Mouse (Mus musculus): ENCODE results near the gene Ppox. TPM values are rescaled to one million over a fixed set of nuclear protein-coding genes. Genes with fewer than 3 reads are reported as not detected.

Gene Ppox
- polyA plus RNA-seq, 1 experiment = 9.0 TPM

GRCm38 (mm10) chr1:171279012-171279705 is 1.8 kb downstream of the Ppox start:
- Histone ChIP-seq H3K79me2 (ENCODE audit: control insufficient read depth, insufficient read depth) (no peaks in the 10 kb centered on the region), H3K36me3 (ENCODE audit: control insufficient read depth, insufficient read depth) (peaks cover 41% of the 10 kb centered on the region), H3K27me3 (ENCODE audit: control insufficient read depth, insufficient read depth, insufficient read length) (no peaks in the 10 kb centered on the region), H3ac (ENCODE audit: control insufficient read depth, insufficient read length, low read depth) (no peak overlapping the region), H3K4me3 (ENCODE audit: insufficient read depth, poor library complexity, severe bottlenecking) (no peak overlapping the region), H3K79me3 (ENCODE audit: low read depth) (no peaks in the 10 kb centered on the region)
- TF ChIP-seq MAX (IDR thresholded peaks at IDR 0.05) (no peak), MYOD1 (IDR thresholded peaks at IDR 0.05; ENCODE audit: control insufficient read depth, insufficient read length, low read depth) (no peak), FOSL1 (IDR thresholded peaks at IDR 0.05; ENCODE audit: insufficient read depth, low read length, poor library complexity, severe bottlenecking) (no peak), CTCF (IDR thresholded peaks at IDR 0.05; ENCODE audit: control insufficient read depth, insufficient read depth, insufficient read length) (no peak), MYOG (IDR thresholded peaks at IDR 0.05; ENCODE audit: control insufficient read depth, extremely low read depth, insufficient read length) (no peak), CEBPB (IDR thresholded peaks at IDR 0.05; ENCODE audit: low read depth) (no peak), USF1 (IDR thresholded peaks at IDR 0.05; ENCODE audit: low read depth) (no peak)

GRCm38 (mm10) chr1:171278436-171278835 is 2.5 kb downstream of the Ppox start:
- Histone ChIP-seq H3K79me3 (ENCODE audit: low read depth) (no peaks in the 10 kb centered on the region), H3K4me3 (ENCODE audit: insufficient read depth, poor library complexity, severe bottlenecking) (no peak overlapping the region), H3K79me2 (ENCODE audit: control insufficient read depth, insufficient read depth) (no peaks in the 10 kb centered on the region), H3K36me3 (ENCODE audit: control insufficient read depth, insufficient read depth) (peaks cover 41% of the 10 kb centered on the region), H3K27me3 (ENCODE audit: control insufficient read depth, insufficient read depth, insufficient read length) (no peaks in the 10 kb centered on the region), H3ac (ENCODE audit: control insufficient read depth, insufficient read length, low read depth) (no peak overlapping the region)
- TF ChIP-seq CEBPB (IDR thresholded peaks at IDR 0.05; ENCODE audit: low read depth) (no peak), USF1 (IDR thresholded peaks at IDR 0.05; ENCODE audit: low read depth) (no peak), MYOG (IDR thresholded peaks at IDR 0.05; ENCODE audit: control insufficient read depth, extremely low read depth, insufficient read length) (no peak), MAX (IDR thresholded peaks at IDR 0.05) (no peak), CTCF (IDR thresholded peaks at IDR 0.05; ENCODE audit: control insufficient read depth, insufficient read depth, insufficient read length) (no peak), MYOD1 (IDR thresholded peaks at IDR 0.05; ENCODE audit: control insufficient read depth, insufficient read length, low read depth) (no peak), FOSL1 (IDR thresholded peaks at IDR 0.05; ENCODE audit: insufficient read depth, low read length, poor library complexity, severe bottlenecking) (no peak)

- Histone ChIP-seq H3K4me3 (ENCODE audit: insufficient read depth, poor library complexity, severe bottlenecking) (no peak overlapping the region), H3K27me3 (ENCODE audit: control insufficient read depth, insufficient read depth, insufficient read length) (no peaks in the 10 kb centered on the region), H3K79me2 (ENCODE audit: control insufficient read depth, insufficient read depth) (no peaks in the 10 kb centered on the region), H3K36me3 (ENCODE audit: control insufficient read depth, insufficient read depth) (peaks cover 34% of the 10 kb centered on the region), H3ac (ENCODE audit: control insufficient read depth, insufficient read length, low read depth) (no peak overlapping the region), H3K79me3 (ENCODE audit: low read depth) (no peaks in the 10 kb centered on the region)
- TF ChIP-seq MAX (IDR thresholded peaks at IDR 0.05) (no peak), CEBPB (IDR thresholded peaks at IDR 0.05; ENCODE audit: low read depth) (no peak), FOSL1 (IDR thresholded peaks at IDR 0.05; ENCODE audit: insufficient read depth, low read length, poor library complexity, severe bottlenecking) (no peak), MYOG (IDR thresholded peaks at IDR 0.05; ENCODE audit: control insufficient read depth, extremely low read depth, insufficient read length) (no peak), CTCF (IDR thresholded peaks at IDR 0.05; ENCODE audit: control insufficient read depth, insufficient read depth, insufficient read length) (no peak), USF1 (IDR thresholded peaks at IDR 0.05; ENCODE audit: low read depth) (no peak), MYOD1 (IDR thresholded peaks at IDR 0.05; ENCODE audit: control insufficient read depth, insufficient read length, low read depth) (no peak)
Measured at GRCm38 (mm10) chr1:171277736-171278135, 3.2 kb downstream of the Ppox start.

GRCm38 (mm10) chr1:171276110-171276748 is 4.8 kb downstream of the Ppox start:
- no peak overlapping the region for H3ac ChIP-seq (ENCODE audit: control insufficient read depth, insufficient read length, low read depth)
- H3K79me2 ChIP-seq (ENCODE audit: control insufficient read depth, insufficient read depth) = peaks cover 3% of the 10 kb centered on the region
- no peaks in the 10 kb centered on the region for H3K79me3 ChIP-seq (ENCODE audit: low read depth)
- no peaks in the 10 kb centered on the region for H3K27me3 ChIP-seq (ENCODE audit: control insufficient read depth, insufficient read depth, insufficient read length)
- no peak for TF ChIP-seq MYOG (IDR thresholded peaks at IDR 0.05; ENCODE audit: control insufficient read depth, extremely low read depth, insufficient read length)
- H3K4me3 ChIP-seq (ENCODE audit: insufficient read depth, poor library complexity, severe bottlenecking) = no peak overlapping the region
- H3K36me3 ChIP-seq (ENCODE audit: control insufficient read depth, insufficient read depth) = peaks cover 33% of the 10 kb centered on the region

DNA sequence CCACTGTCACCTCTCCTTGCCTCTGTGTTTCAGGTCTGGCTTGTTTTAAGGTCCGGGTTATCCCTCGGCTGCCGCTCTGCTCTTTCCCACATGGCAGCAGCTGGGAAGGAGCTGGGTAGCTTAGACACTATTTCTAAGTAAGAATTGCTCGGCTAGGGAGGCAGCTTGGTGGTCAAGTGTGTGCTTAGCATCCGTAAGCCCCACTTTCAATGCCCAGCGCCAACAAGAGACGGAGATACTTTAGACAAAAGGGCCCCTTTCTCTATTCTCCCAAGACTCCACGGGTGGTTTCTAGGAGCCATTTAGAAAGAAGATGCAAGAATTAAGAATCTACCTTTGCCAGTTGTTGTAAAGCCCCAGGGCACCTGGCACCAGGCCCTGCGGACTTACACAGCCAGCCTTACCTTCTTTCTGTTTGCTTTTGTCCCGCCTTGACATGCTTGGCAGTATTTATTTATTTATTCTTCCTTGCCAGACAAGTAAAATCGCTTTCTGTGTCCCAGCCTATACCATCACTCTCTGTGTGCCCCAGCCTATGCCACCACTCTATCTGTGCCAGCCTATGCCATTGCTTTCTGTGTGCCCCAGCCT is 5.7 kb downstream of the Ppox start:
- H3K4me3 ChIP-seq (ENCODE audit: insufficient read depth, poor library complexity, severe bottlenecking) = no peak overlapping the region
- peaks cover 13% of the 10 kb centered on the region for H3K79me2 ChIP-seq (ENCODE audit: control insufficient read depth, insufficient read depth)
- no peaks in the 10 kb centered on the region for H3K27me3 ChIP-seq (ENCODE audit: control insufficient read depth, insufficient read depth, insufficient read length)
- peaks cover 33% of the 10 kb centered on the region for H3K36me3 ChIP-seq (ENCODE audit: control insufficient read depth, insufficient read depth)
- no peaks in the 10 kb centered on the region for H3K79me3 ChIP-seq (ENCODE audit: low read depth)
- H3ac ChIP-seq (ENCODE audit: control insufficient read depth, insufficient read length, low read depth) = no peak overlapping the region
- TF ChIP-seq MYOD1 (IDR thresholded peaks at IDR 0.05; ENCODE audit: control insufficient read depth, insufficient read length, low read depth) (no peak), USF1 (IDR thresholded peaks at IDR 0.05; ENCODE audit: low read depth) (no peak), CEBPB (IDR thresholded peaks at IDR 0.05; ENCODE audit: low read depth) (no peak), FOSL1 (IDR thresholded peaks at IDR 0.05; ENCODE audit: insufficient read depth, low read length, poor library complexity, severe bottlenecking) (no peak), MAX (IDR thresholded peaks at IDR 0.05) (no peak), CTCF (IDR thresholded peaks at IDR 0.05; ENCODE audit: control insufficient read depth, insufficient read depth, insufficient read length) (no peak), MYOG (IDR thresholded peaks at IDR 0.05; ENCODE audit: control insufficient read depth, extremely low read depth, insufficient read length) (no peak)
